Comparison of ENCODE assay signal across 10 mouse cellular contexts in genomic region chr14:33588951-33589350, GRCm38 (mm10). TPM values are rescaled to one million over a fixed set of nuclear protein-coding genes. Genes with fewer than 3 reads are reported as not detected.
DNase-seq lines count a peak whose midpoint lies in the region; ATAC-seq lines count a peak whose summit lies in the region.
"Had no signal": no experiment of that assay in that cellular context is flagged by ENCODE, and none has a peak within 500 bp of the region (broad histone marks: within the 10 kb centered on the region; RNA-seq: fewer than 3 reads in every experiment).

Gene Ptpn20 (plus strand): TSS chr14:33589207.

- WGBS in midbrain, embryonic 13.5 days: 73% methylated on average over 14 of the region's 14 CpGs
- WGBS in midbrain, embryonic 10.5 days: 57% methylated on average over 14 of the region's 14 CpGs

- H3K4me3 ChIP-seq in midbrain, embryonic 13.5 days (replicated peaks): no peak within 1 kb of the TSS
- H3K4me3 ChIP-seq in midbrain, embryonic 10.5 days: no peak within 1 kb of the TSS
- H3K4me3 ChIP-seq: intestine, embryonic 15.5 days had no signal

- 0 out of 2 replicates have a peak, but pooled peaks have one; percentile 4 for ATAC-seq in midbrain, embryonic 13.5 days
- ATAC-seq: intestine, embryonic 15.5 days had no signal

- no peaks in the 10 kb centered on the region for H3K27me3 ChIP-seq in midbrain, embryonic 13.5 days
- no peaks in the 10 kb centered on the region for H3K27me3 ChIP-seq in midbrain, embryonic 10.5 days (ENCODE audit: low read depth, poor library complexity, severe bottlenecking)
- H3K27me3 ChIP-seq: intestine, embryonic 15.5 days had no signal

- no peak within 1 kb of the TSS for H3K27ac ChIP-seq in midbrain, embryonic 13.5 days
- no peak within 1 kb of the TSS for H3K27ac ChIP-seq in midbrain, embryonic 10.5 days (replicated peaks)
- H3K27ac ChIP-seq: intestine, embryonic 15.5 days had no signal

- no peaks in the 10 kb centered on the region for H3K36me3 ChIP-seq in midbrain, embryonic 13.5 days
- H3K36me3 ChIP-seq in midbrain, embryonic 10.5 days: no peaks in the 10 kb centered on the region
- H3K36me3 ChIP-seq: intestine, embryonic 15.5 days had no signal

- peak; percentile 4 for DNase-seq in gastrocnemius, postnatal 10 days
- no peak for DNase-seq in gastrocnemius, adult 8-10 months (ENCODE audit: low spot score in 2 of 2)
- DNase-seq in midbrain, embryonic 10.5 days (ENCODE audit: low spot score): no peak
- DNase-seq in embryo, embryonic 9.5 days (ENCODE audit: extremely low spot score): peak; percentile 10
- DNase-seq in testis, postnatal 10 days (ENCODE audit: low spot score): peak; percentile 60
- DNase-seq in cerebellum, postnatal 36 days: no peak
- DNase-seq in adrenal gland, adult (ENCODE audit: inconsistent age in 2 of 2, low spot score in 1 of 2): no peak
- DNase-seq: gastrocnemius, postnatal 14 days had no signal

- H3K9me3 ChIP-seq in midbrain, embryonic 13.5 days: no peaks in the 10 kb centered on the region
- no peaks in the 10 kb centered on the region for H3K9me3 ChIP-seq in midbrain, embryonic 10.5 days (replicated peaks)
- H3K9me3 ChIP-seq: intestine, embryonic 15.5 days had no signal

- no peak within 1 kb of the TSS for H3K4me2 ChIP-seq in midbrain, embryonic 13.5 days (replicated peaks)
- H3K4me2 ChIP-seq: intestine, embryonic 15.5 days had no signal

- H3K4me1 ChIP-seq in midbrain, embryonic 13.5 days (replicated peaks): no peaks in the 10 kb centered on the region
- no peaks in the 10 kb centered on the region for H3K4me1 ChIP-seq in midbrain, embryonic 10.5 days
- H3K4me1 ChIP-seq: intestine, embryonic 15.5 days had no signal

- H3K9ac ChIP-seq in midbrain, embryonic 13.5 days (replicated peaks): no peak within 1 kb of the TSS
- H3K9ac ChIP-seq: intestine, embryonic 15.5 days had no signal

RNA-seq across cellular contexts. Expression of gene Ptpn20, which starts in this region (rescaled TPM):
- total RNA-seq in gastrocnemius, postnatal 10 days (2021): not detected
- total RNA-seq in gastrocnemius, adult 8-10 months (2022): not detected
- polyA plus RNA-seq in midbrain, embryonic 13.5 days (2015; fragmentation: Nextera tagmentation; extraction: Ambion mirVana): 0.08 TPM in 1 of 2 replicates, not detected in the other
- not detected in 2 replicates for polyA plus RNA-seq in midbrain, embryonic 10.5 days (2016; fragmentation: Nextera tagmentation; extraction: Ambion mirVana)
- total RNA-seq: gastrocnemius, postnatal 14 days had no signal

Comparison
In these comparisons a context has a peak if more than half of its experiments do, and no peak if none do; other contexts are left out.
1. Peak in DNase-seq in gastrocnemius, postnatal 10 days; RNA of the gene not detected or under 1 TPM.
2. Peak in ATAC-seq in midbrain, embryonic 13.5 days; RNA of the gene not detected or under 1 TPM.
3. DNase-seq: peak in embryo, embryonic 9.5 days (single experiment) and testis, postnatal 10 days (single experiment); none in gastrocnemius, adult 8-10 months (0 of 2), midbrain, embryonic 10.5 days (single experiment), cerebellum, postnatal 36 days (0 of 2) and adrenal gland, adult (0 of 2).